Mouse (Mus musculus) heart, postnatal 0 days (tissue): ENCODE data around the gene Tcf7.

Source experiments
- CTCF ChIP-seq: IDR thresholded peaks from 2 replicates; pipeline ENCODE4 v1.5.1; 2016; ENCODE audit warnings: antibody characterized with exemption, control low read depth, low read depth
- EP300 ChIP-seq: IDR thresholded peaks from 2 replicates; pipeline ENCODE4 v1.6.1; 2016; ENCODE audit warnings: antibody characterized with exemption, low read depth

GRCm38 (mm10) chr11:52292346-52292745 lies 9.5 kb upstream of the Tcf7 start:
- TF ChIP-seq EP300: no peak
- no peak for TF ChIP-seq CTCF
